Mouse (Mus musculus): Measurements from ENCODE around the gene Lsm14a. TPM values are rescaled to one million over a fixed set of nuclear protein-coding genes. Genes with fewer than 3 reads are reported as not detected.
A peak's percentile ranks its signal among the peaks of the same experiment; 100 is the strongest.

Lsm14a gene
- total and polyA plus RNA-seq, 2 experiments from 2014 or later, result 41.4 to 44.7 TPM

- H3K27ac ChIP-seq (ENCODE audit: low read depth), result peak overlapping the region; percentile 93
- H3K4me2 ChIP-seq (ENCODE audit: low read depth, low read length), result peak overlapping the region; percentile 97
- H3K36me3 ChIP-seq (replicated peaks; ENCODE audit: control insufficient read depth, insufficient read depth, low read length), result no peaks in the 10 kb centered on the region
- DNase-seq (ENCODE audit: low spot score), result peak; percentile 45
- peak; percentile 53 for ATAC-seq (ENCODE audit: insufficient read depth, low read depth)
- H3K9me3 ChIP-seq (replicated peaks; ENCODE audit: control insufficient read depth, low read length), result no peaks in the 10 kb centered on the region
- H3K4me3 ChIP-seq (ENCODE audit: low read depth, low read length), result peak overlapping the region; percentile 91
- H3K27me3 ChIP-seq (ENCODE audit: control insufficient read depth, insufficient read depth, low read length), result no peaks in the 10 kb centered on the region
- H3K9ac ChIP-seq (replicated peaks; ENCODE audit: low read depth, low read length), result peak overlapping the region; percentile 97
- TF ChIP-seq EP300 (IDR thresholded peaks at IDR 0.05; ENCODE audit: low read depth) (no peak), CTCF (IDR thresholded peaks at IDR 0.05; ENCODE audit: low read depth) (no peak)
- under 1% methylated on average over 64 of the region's 64 CpGs for WGBS
- peaks cover 19% of the 10 kb centered on the region for H3K4me1 ChIP-seq (ENCODE audit: control insufficient read depth, insufficient read depth)
These were observed 4.5 kb downstream of the Lsm14a start for GRCm38 (mm10) chr7:34388445-34389276.

- WGBS, result under 1% methylated on average over 5 of the region's 5 CpGs
- Histone ChIP-seq H3K27ac (ENCODE audit: low read depth) (peak overlapping the region; percentile 93), H3K9ac (replicated peaks; ENCODE audit: low read depth, low read length) (peak overlapping the region; percentile 97), H3K4me1 (ENCODE audit: control insufficient read depth, insufficient read depth) (peaks cover 21% of the 10 kb centered on the region), H3K27me3 (ENCODE audit: control insufficient read depth, insufficient read depth, low read length) (no peaks in the 10 kb centered on the region), H3K9me3 (replicated peaks; ENCODE audit: control insufficient read depth, low read length) (no peaks in the 10 kb centered on the region), H3K36me3 (replicated peaks; ENCODE audit: control insufficient read depth, insufficient read depth, low read length) (no peaks in the 10 kb centered on the region), H3K4me3 (ENCODE audit: low read depth, low read length) (peak overlapping the region; percentile 91), H3K4me2 (ENCODE audit: low read depth, low read length) (peak overlapping the region; percentile 97)
- ATAC-seq (ENCODE audit: insufficient read depth, low read depth) (no peak), DNase-seq (ENCODE audit: low spot score) (no peak)
- TF ChIP-seq CTCF (IDR thresholded peaks at IDR 0.05; ENCODE audit: low read depth), result no peak
- no peak for TF ChIP-seq EP300 (IDR thresholded peaks at IDR 0.05; ENCODE audit: low read depth)
These were observed 5.2 kb downstream of the Lsm14a start for GRCm38 (mm10) chr7:34387784-34388444.

GRCm38 (mm10) chr7:34382803-34383202, 10.3 kb downstream of the Lsm14a start:
- Histone ChIP-seq H3K9ac (replicated peaks; ENCODE audit: low read depth, low read length) (no peak overlapping the region), H3K4me2 (ENCODE audit: low read depth, low read length) (no peak overlapping the region), H3K36me3 (replicated peaks; ENCODE audit: control insufficient read depth, insufficient read depth, low read length) (no peaks in the 10 kb centered on the region), H3K27ac (ENCODE audit: low read depth) (no peak overlapping the region), H3K9me3 (replicated peaks; ENCODE audit: control insufficient read depth, low read length) (no peaks in the 10 kb centered on the region), H3K27me3 (ENCODE audit: control insufficient read depth, insufficient read depth, low read length) (no peaks in the 10 kb centered on the region), H3K4me3 (ENCODE audit: low read depth, low read length) (no peak overlapping the region), H3K4me1 (ENCODE audit: control insufficient read depth, insufficient read depth) (peaks cover 60% of the 10 kb centered on the region)
- DNase-seq (ENCODE audit: low spot score) (no peak), ATAC-seq (ENCODE audit: insufficient read depth, low read depth) (no peak)
- TF ChIP-seq CTCF (IDR thresholded peaks at IDR 0.05; ENCODE audit: low read depth) (no peak), EP300 (IDR thresholded peaks at IDR 0.05; ENCODE audit: low read depth) (no peak)
- WGBS, result 15% methylated on average over 1 of the region's 1 CpGs

- Histone ChIP-seq H3K4me2 (ENCODE audit: low read depth, low read length) (no peak overlapping the region), H3K9me3 (replicated peaks; ENCODE audit: control insufficient read depth, low read length) (no peaks in the 10 kb centered on the region), H3K27ac (ENCODE audit: low read depth) (no peak overlapping the region), H3K9ac (replicated peaks; ENCODE audit: low read depth, low read length) (no peak overlapping the region), H3K27me3 (ENCODE audit: control insufficient read depth, insufficient read depth, low read length) (no peaks in the 10 kb centered on the region), H3K4me1 (ENCODE audit: control insufficient read depth, insufficient read depth) (peaks cover 54% of the 10 kb centered on the region), H3K4me3 (ENCODE audit: low read depth, low read length) (no peak overlapping the region), H3K36me3 (replicated peaks; ENCODE audit: control insufficient read depth, insufficient read depth, low read length) (no peaks in the 10 kb centered on the region)
- no peak for DNase-seq (ENCODE audit: low spot score)
- WGBS, result 78% methylated on average over 5 of the region's 5 CpGs
- no peak for TF ChIP-seq EP300 (IDR thresholded peaks at IDR 0.05; ENCODE audit: low read depth)
- TF ChIP-seq CTCF (IDR thresholded peaks at IDR 0.05; ENCODE audit: low read depth), result no peak
- ATAC-seq (ENCODE audit: insufficient read depth, low read depth), result no peak
These were observed 11.4 kb downstream of the Lsm14a start for GRCm38 (mm10) chr7:34381733-34382132.

- no peak overlapping the region for H3K4me2 ChIP-seq (ENCODE audit: low read depth, low read length)
- TF ChIP-seq EP300 (IDR thresholded peaks at IDR 0.05; ENCODE audit: low read depth) (no peak), CTCF (IDR thresholded peaks at IDR 0.05; ENCODE audit: low read depth) (no peak)
- no peak overlapping the region for H3K9ac ChIP-seq (replicated peaks; ENCODE audit: low read depth, low read length)
- no peaks in the 10 kb centered on the region for H3K9me3 ChIP-seq (replicated peaks; ENCODE audit: control insufficient read depth, low read length)
- no peak overlapping the region for H3K4me3 ChIP-seq (ENCODE audit: low read depth, low read length)
- DNase-seq (ENCODE audit: low spot score), result no peak
- no peak for ATAC-seq (ENCODE audit: insufficient read depth, low read depth)
- WGBS, result 90% methylated on average over 3 of the region's 3 CpGs
- H3K4me1 ChIP-seq (ENCODE audit: control insufficient read depth, insufficient read depth), result peaks cover 45% of the 10 kb centered on the region
- no peaks in the 10 kb centered on the region for H3K27me3 ChIP-seq (ENCODE audit: control insufficient read depth, insufficient read depth, low read length)
- H3K36me3 ChIP-seq (replicated peaks; ENCODE audit: control insufficient read depth, insufficient read depth, low read length), result no peaks in the 10 kb centered on the region
- no peak overlapping the region for H3K27ac ChIP-seq (ENCODE audit: low read depth)
These were observed 12.8 kb downstream of the Lsm14a start for GRCm38 (mm10) chr7:34380311-34380710.
